Mouse (Mus musculus) erythroblast, embryonic 14.5 days (primary cell): ENCODE results near the gene Tshz2.

Experiments
- GATA1 ChIP-seq: IDR thresholded peaks from 2 replicates; pipeline ENCODE4 v1.6.1; 2012; ENCODE audit warnings: low read length, inconsistent platforms, mixed read lengths
- TAL1 ChIP-seq: IDR thresholded peaks from 3 replicates; pipeline ENCODE4 v1.6.1; 2012; ENCODE audit warnings: low read length, inconsistent platforms, mixed read lengths

DNA sequence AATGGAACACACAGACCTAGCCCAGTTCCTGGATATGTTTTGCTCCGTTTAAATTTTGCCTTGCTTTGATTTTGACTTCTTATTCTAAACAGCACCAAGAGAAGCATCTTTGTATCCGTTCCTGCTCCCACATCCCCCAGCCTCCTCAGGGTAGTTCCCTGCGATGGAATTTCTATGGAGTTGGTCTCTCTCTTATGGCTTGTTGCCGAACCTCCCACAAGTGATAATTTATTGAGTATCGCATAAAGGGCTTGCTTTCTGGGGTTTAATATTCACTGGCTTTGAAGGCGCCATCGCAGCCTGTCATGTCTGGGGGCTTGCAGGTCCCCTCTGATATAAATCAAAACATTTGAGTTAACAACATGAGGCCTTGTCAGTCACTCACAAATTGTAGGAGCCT is 52.9 kb downstream of the Tshz2 start:
- no peak for TF ChIP-seq GATA1
- TF ChIP-seq TAL1 = no peak
